Mouse (Mus musculus): ENCODE data around the gene Zfp800. TPM values are rescaled to one million over a fixed set of nuclear protein-coding genes. Genes with fewer than 3 reads are reported as not detected.

Gene Zfp800
- polyA plus RNA-seq, 1 experiment: 4.6 TPM

- no peaks in the 10 kb centered on the region for H3K27me3 ChIP-seq (ENCODE audit: control insufficient read depth, insufficient read depth, low read length)
- DNase-seq (ENCODE audit: low read depth in 1 of 2, low spot score in 2 of 2): no peak
- H3K4me3 ChIP-seq (ENCODE audit: extremely low read depth, insufficient read depth, insufficient read length): no peak overlapping the region
- no peaks in the 10 kb centered on the region for H3K36me3 ChIP-seq (ENCODE audit: control insufficient read depth, insufficient read depth, low read length)
- H3K4me1 ChIP-seq (ENCODE audit: control insufficient read depth, insufficient read depth, insufficient read length): no peaks in the 10 kb centered on the region
- TF ChIP-seq POLR2A (IDR thresholded peaks at IDR 0.05; ENCODE audit: low read depth, low read length) (no peak), CTCF (IDR thresholded peaks at IDR 0.05; ENCODE audit: extremely low read depth, insufficient read depth, insufficient read length, insufficient replicate concordance) (no peak)
- no peak overlapping the region for H3K27ac ChIP-seq (ENCODE audit: insufficient read depth, low read length)
- WGBS: 53% methylated on average over 4 of the region's 4 CpGs
Measured at GRCm38 (mm10) chr6:28203454-28203853, 194.4 kb downstream of the Zfp800 start.

- TF ChIP-seq POLR2A (IDR thresholded peaks at IDR 0.05; ENCODE audit: low read depth, low read length) (no peak), CTCF (IDR thresholded peaks at IDR 0.05; ENCODE audit: extremely low read depth, insufficient read depth, insufficient read length, insufficient replicate concordance) (no peak)
- Histone ChIP-seq H3K27me3 (ENCODE audit: control insufficient read depth, insufficient read depth, low read length) (no peaks in the 10 kb centered on the region), H3K4me3 (ENCODE audit: extremely low read depth, insufficient read depth, insufficient read length) (no peak overlapping the region), H3K27ac (ENCODE audit: insufficient read depth, low read length) (no peak overlapping the region), H3K36me3 (ENCODE audit: control insufficient read depth, insufficient read depth, low read length) (no peaks in the 10 kb centered on the region), H3K4me1 (ENCODE audit: control insufficient read depth, insufficient read depth, insufficient read length) (no peaks in the 10 kb centered on the region)
- DNase-seq (ENCODE audit: low read depth in 1 of 2, low spot score in 2 of 2): no peak
- 79% methylated on average over 6 of the region's 6 CpGs for WGBS
Measured at GRCm38 (mm10) chr6:28202833-28203232, 195.0 kb downstream of the Zfp800 start.

GRCm38 (mm10) chr6:28193901-28194300 is 203.9 kb downstream of the Zfp800 start:
- no peak for DNase-seq (ENCODE audit: low read depth in 1 of 2, low spot score in 2 of 2)
- no peaks in the 10 kb centered on the region for H3K4me1 ChIP-seq (ENCODE audit: control insufficient read depth, insufficient read depth, insufficient read length)
- 65% methylated on average over 2 of the region's 2 CpGs for WGBS
- no peak overlapping the region for H3K27ac ChIP-seq (ENCODE audit: insufficient read depth, low read length)
- TF ChIP-seq CTCF (IDR thresholded peaks at IDR 0.05; ENCODE audit: extremely low read depth, insufficient read depth, insufficient read length, insufficient replicate concordance) (no peak), POLR2A (IDR thresholded peaks at IDR 0.05; ENCODE audit: low read depth, low read length) (no peak)
- H3K27me3 ChIP-seq (ENCODE audit: control insufficient read depth, insufficient read depth, low read length): no peaks in the 10 kb centered on the region
- H3K36me3 ChIP-seq (ENCODE audit: control insufficient read depth, insufficient read depth, low read length): no peaks in the 10 kb centered on the region
- H3K4me3 ChIP-seq (ENCODE audit: extremely low read depth, insufficient read depth, insufficient read length): no peak overlapping the region

- TF ChIP-seq POLR2A (IDR thresholded peaks at IDR 0.05; ENCODE audit: low read depth, low read length): no peak
- TF ChIP-seq CTCF (IDR thresholded peaks at IDR 0.05; ENCODE audit: extremely low read depth, insufficient read depth, insufficient read length, insufficient replicate concordance): no peak
- DNase-seq (ENCODE audit: low read depth in 1 of 2, low spot score in 2 of 2): no peak
- Histone ChIP-seq H3K36me3 (ENCODE audit: control insufficient read depth, insufficient read depth, low read length) (no peaks in the 10 kb centered on the region), H3K27ac (ENCODE audit: insufficient read depth, low read length) (no peak overlapping the region), H3K4me1 (ENCODE audit: control insufficient read depth, insufficient read depth, insufficient read length) (no peaks in the 10 kb centered on the region), H3K4me3 (ENCODE audit: extremely low read depth, insufficient read depth, insufficient read length) (no peak overlapping the region), H3K27me3 (ENCODE audit: control insufficient read depth, insufficient read depth, low read length) (no peaks in the 10 kb centered on the region)
- 94% methylated on average over 2 of the region's 2 CpGs for WGBS
Measured at GRCm38 (mm10) chr6:28191935-28192334, 205.9 kb downstream of the Zfp800 start.

Other genes with a start within 250 kb of the Zfp800 start
- gene Arf5, start 25.6 kb upstream of the Zfp800 start, polyA plus RNA-seq (2012; rRNA removed): 284 and 447 TPM in 2 replicates
- gene Fscn3, start 29.8 kb upstream of the Zfp800 start, polyA plus RNA-seq (2012; rRNA removed): not detected in 2 replicates
- 5.1 and 5.4 TPM in 2 replicates for gene Gcc1, start 30.4 kb upstream of the Zfp800 start, polyA plus RNA-seq (2012; rRNA removed)
- gene Pax4, start 51.3 kb upstream of the Zfp800 start, polyA plus RNA-seq (2012; rRNA removed): not detected in 2 replicates
- gene Snd1, start 77.1 kb upstream of the Zfp800 start, polyA plus RNA-seq (2012; rRNA removed): 55.0 and 69.3 TPM in 2 replicates